Mouse (Mus musculus) layer of hippocampus, postnatal 25 days (tissue): ENCODE measurements around the gene Rpl19. TPM values are rescaled to one million over a fixed set of nuclear protein-coding genes. Genes with fewer than 3 reads are reported as not detected.

Experiments
- DNase-seq, 2 experiments: peaks; one replicate each; pipeline ENCODE4 v3.0.0; 2022; ENCODE audit warnings: mixed read lengths in 2 of 2, low spot score in 1 of 2; ENCODE audit errors: extremely low spot score in 1 of 2
- total RNA-seq, 2 experiments: library from RNA; stranded (reverse); gene quantifications; 2 replicates each; pipeline ENCODE4 v1.2.3; 2021

Gene Rpl19
- total RNA-seq, 2 experiments from 2014 or later: 567 to 626 TPM

GRCm38 (mm10) chr11:98049672-98050519, 23.4 kb downstream of the Rpl19 start:
- no peak for DNase-seq

GRCm38 (mm10) chr11:98050520-98050815, 24.0 kb downstream of the Rpl19 start:
- DNase-seq: no peak

GRCm38 (mm10) chr11:98050940-98051339, 24.4 kb downstream of the Rpl19 start:
- no peak for DNase-seq

GRCm38 (mm10) chr11:98051611-98052128, 25.2 kb downstream of the Rpl19 start:
- no peak for DNase-seq

GRCm38 (mm10) chr11:98052129-98052988, 25.8 kb downstream of the Rpl19 start:
- DNase-seq: no peak

- DNase-seq: peak; percentile 43 to 54
Observed at GRCm38 (mm10) chr11:98052989-98053834, 26.7 kb downstream of the Rpl19 start, which contains the start of gene Stac2. Stac2 (minus strand) TSS chr11:98053462.

- DNase-seq: no peak
Observed at GRCm38 (mm10) chr11:98057466-98057865, 31.0 kb downstream of the Rpl19 start.

- no peak for DNase-seq
Observed at GRCm38 (mm10) chr11:98057998-98058397, 31.5 kb downstream of the Rpl19 start.

GRCm38 (mm10) chr11:98059662-98060061, 33.2 kb downstream of the Rpl19 start:
- DNase-seq: no peak

GRCm38 (mm10) chr11:98060104-98060692, 33.7 kb downstream of the Rpl19 start:
- no peak for DNase-seq

- no peak for DNase-seq
Observed at GRCm38 (mm10) chr11:98061441-98061840, 34.9 kb downstream of the Rpl19 start.

- DNase-seq: peak in 1 of 2 experiments; percentile 66
Observed at GRCm38 (mm10) chr11:98061904-98062562, 35.5 kb downstream of the Rpl19 start.

- DNase-seq: no peak
Observed at GRCm38 (mm10) chr11:98066201-98066600, 39.7 kb downstream of the Rpl19 start.

- DNase-seq: no peak
Observed at GRCm38 (mm10) chr11:98067255-98067654, 40.7 kb downstream of the Rpl19 start.

- no peak for DNase-seq
Observed at GRCm38 (mm10) chr11:98073442-98073841, 46.9 kb downstream of the Rpl19 start.

- peak; percentile 94 to 98 for DNase-seq
Observed at GRCm38 (mm10) chr11:98075195-98075808, 48.8 kb downstream of the Rpl19 start.

- DNase-seq: no peak
Observed at GRCm38 (mm10) chr11:98077086-98077485, 50.6 kb downstream of the Rpl19 start.
